Mouse (Mus musculus) adrenal gland, adult (tissue): Measurements from ENCODE around the gene Map7d3.
A peak's percentile ranks its signal among the peaks of the same experiment; 100 is the strongest.

Experiments used
- DNase-seq, 2 experiments: peaks; one replicate each; pipeline ENCODE4 v3.0.0; 2022 to 2023; ENCODE audit warnings: low spot score in 1 of 2; ENCODE audit not compliant: inconsistent age in 2 of 2

The Map7d3 gene

GRCm38 (mm10) chrX:56821765-56822603 is at the start of gene Map7d3:
Map7d3 (minus strand) TSS chrX:56822326.
- DNase-seq: peak; percentile 7 to 46

- DNase-seq: no peak
Observed at GRCm38 (mm10) chrX:56869863-56870262, 47.7 kb upstream of the Map7d3 start, which contains the start of gene Adgrg4. Adgrg4 (plus strand) TSS chrX:56870163.

- no peak for DNase-seq
Observed at GRCm38 (mm10) chrX:56841255-56841654, 19.1 kb upstream of the Map7d3 start.

- peak in 1 of 2 experiments; percentile 52 for DNase-seq
Observed at GRCm38 (mm10) chrX:56839369-56839768, 17.2 kb upstream of the Map7d3 start.

GRCm38 (mm10) chrX:56835842-56836241 is 13.7 kb upstream of the Map7d3 start:
- no peak for DNase-seq

GRCm38 (mm10) chrX:56827492-56827891 is 5.4 kb upstream of the Map7d3 start:
- no peak for DNase-seq

- DNase-seq: peak; percentile 52 to 79
Observed at GRCm38 (mm10) chrX:56791268-56791667, 30.9 kb downstream of the Map7d3 start.

- DNase-seq: no peak
Observed at GRCm38 (mm10) chrX:56790591-56790990, 31.5 kb downstream of the Map7d3 start.

- peak in 1 of 2 experiments; percentile 29 for DNase-seq
Observed at GRCm38 (mm10) chrX:56787486-56787885, 34.6 kb downstream of the Map7d3 start.

GRCm38 (mm10) chrX:56786281-56787061 is 35.7 kb downstream of the Map7d3 start:
- DNase-seq: no peak

- DNase-seq: no peak
Observed at GRCm38 (mm10) chrX:56773329-56773728, 48.8 kb downstream of the Map7d3 start.

GRCm38 (mm10) chrX:56771751-56772150 is 50.4 kb downstream of the Map7d3 start:
- DNase-seq: no peak

GRCm38 (mm10) chrX:56769838-56770237 is 52.3 kb downstream of the Map7d3 start:
- peak in 1 of 2 experiments; percentile 53 for DNase-seq

GRCm38 (mm10) chrX:56760257-56760760 is 61.8 kb downstream of the Map7d3 start:
- DNase-seq: no peak

- no peak for DNase-seq
Observed at GRCm38 (mm10) chrX:56756352-56756751, 65.8 kb downstream of the Map7d3 start.

GRCm38 (mm10) chrX:56755646-56756045 is 66.5 kb downstream of the Map7d3 start:
- DNase-seq: peak; percentile 27 to 78

- no peak for DNase-seq
Observed at GRCm38 (mm10) chrX:56753317-56754289, 68.5 kb downstream of the Map7d3 start.

- no peak for DNase-seq
Observed at GRCm38 (mm10) chrX:56752144-56752543, 70.0 kb downstream of the Map7d3 start.

GRCm38 (mm10) chrX:56751536-56751935 is 70.6 kb downstream of the Map7d3 start:
- peak in 1 of 2 experiments; percentile 25 for DNase-seq
